Mouse (Mus musculus): Measurements from ENCODE around the gene Rac1. TPM values are rescaled to one million over a fixed set of nuclear protein-coding genes. Genes with fewer than 3 reads are reported as not detected.

Rac1 gene
- polyA plus RNA-seq, 1 experiment: 504 TPM

- peaks cover 45% of the 10 kb centered on the region for H3K36me3 ChIP-seq (ENCODE audit: control insufficient read depth, insufficient read depth, low read length)
- WGBS: 67% methylated on average over 15 of the region's 15 CpGs
- H3K4me1 ChIP-seq (ENCODE audit: control insufficient read depth, insufficient read depth, insufficient read length, low read length): peaks cover 10% of the 10 kb centered on the region; the same call in 1 of the 2 replicates
- TF ChIP-seq POLR2A (IDR thresholded peaks at IDR 0.05; ENCODE audit: low read depth, low read length) (no peak), CTCF (IDR thresholded peaks at IDR 0.05; ENCODE audit: extremely low read depth, insufficient read length, insufficient replicate concordance, low read depth, low read length) (no peak)
- H3K27me3 ChIP-seq (ENCODE audit: control insufficient read depth, insufficient read depth, low read length): no peaks in the 10 kb centered on the region
- H3K4me3 ChIP-seq (ENCODE audit: low read depth, low read length): no peak overlapping the region
- no peak overlapping the region for H3K27ac ChIP-seq (ENCODE audit: insufficient read depth, low read depth, low read length)
Measured at GRCm38 (mm10) chr5:143470421-143471164, 57.2 kb downstream of the Rac1 start.

- Histone ChIP-seq H3K27me3 (ENCODE audit: control insufficient read depth, insufficient read depth, low read length) (no peaks in the 10 kb centered on the region), H3K4me3 (ENCODE audit: low read depth, low read length) (no peak overlapping the region), H3K36me3 (ENCODE audit: control insufficient read depth, insufficient read depth, low read length) (peaks cover 35% of the 10 kb centered on the region), H3K27ac (ENCODE audit: insufficient read depth, low read depth, low read length) (no peak overlapping the region), H3K4me1 (ENCODE audit: control insufficient read depth, insufficient read depth, insufficient read length, low read length) (peaks cover 10% of the 10 kb centered on the region; the same call in 1 of the 2 replicates)
- TF ChIP-seq CTCF (IDR thresholded peaks at IDR 0.05; ENCODE audit: extremely low read depth, insufficient read length, insufficient replicate concordance, low read depth, low read length): no peak
- TF ChIP-seq POLR2A (IDR thresholded peaks at IDR 0.05; ENCODE audit: low read depth, low read length): no peak
- 94% methylated on average over 8 of the region's 8 CpGs for WGBS
Measured at GRCm38 (mm10) chr5:143469628-143470027, 58.2 kb downstream of the Rac1 start.

GRCm38 (mm10) chr5:143467931-143468330 lies 59.9 kb downstream of the Rac1 start:
- Histone ChIP-seq H3K27me3 (ENCODE audit: control insufficient read depth, insufficient read depth, low read length) (no peaks in the 10 kb centered on the region), H3K36me3 (ENCODE audit: control insufficient read depth, insufficient read depth, low read length) (peaks cover 23% of the 10 kb centered on the region), H3K4me3 (ENCODE audit: low read depth, low read length) (no peak overlapping the region), H3K27ac (ENCODE audit: insufficient read depth, low read depth, low read length) (no peak overlapping the region), H3K4me1 (ENCODE audit: control insufficient read depth, insufficient read depth, insufficient read length, low read length) (peaks cover 16% of the 10 kb centered on the region; the same call in 1 of the 2 replicates)
- no peak for TF ChIP-seq POLR2A (IDR thresholded peaks at IDR 0.05; ENCODE audit: low read depth, low read length)
- TF ChIP-seq CTCF (IDR thresholded peaks at IDR 0.05; ENCODE audit: extremely low read depth, insufficient read length, insufficient replicate concordance, low read depth, low read length): no peak
- WGBS: 94% methylated on average over 6 of the region's 6 CpGs

DNA sequence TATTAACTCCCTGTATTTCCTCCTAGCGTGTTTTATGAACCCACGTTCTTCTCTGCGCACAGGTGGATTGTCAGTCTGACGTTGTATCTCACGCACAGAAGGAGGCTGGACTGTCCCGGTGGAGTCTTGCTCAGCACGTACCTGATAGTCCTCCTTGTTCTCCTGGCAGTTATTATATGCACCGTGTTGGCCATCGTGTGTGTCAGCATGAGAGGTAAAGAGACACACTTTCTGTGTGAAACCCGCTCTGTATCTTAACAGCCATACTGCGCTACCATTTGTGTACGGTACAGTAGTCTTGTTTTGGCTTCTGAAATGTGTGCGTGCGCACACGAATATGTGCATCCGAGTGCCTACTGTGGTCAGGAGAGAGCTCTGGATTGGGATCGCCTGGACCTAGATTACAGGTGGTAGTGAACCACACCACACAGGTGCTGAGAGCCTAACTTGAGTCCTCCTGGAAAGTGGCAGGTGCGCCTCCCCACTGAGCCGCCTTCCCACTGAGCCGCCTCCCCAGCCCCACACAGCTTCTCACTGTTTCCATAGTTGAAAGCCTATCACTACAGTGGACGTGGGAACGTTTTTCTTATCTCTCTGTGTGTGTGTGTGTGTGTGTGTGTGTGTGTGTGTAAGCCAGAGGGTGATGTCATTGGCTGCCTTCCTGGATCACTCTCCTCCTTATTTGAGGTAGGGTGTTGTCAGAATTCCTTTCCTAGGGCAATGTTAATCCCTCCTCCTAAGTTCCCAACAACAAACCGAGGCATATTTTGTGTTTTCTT lies 60.8 kb downstream of the Rac1 start:
- no peak overlapping the region for H3K4me3 ChIP-seq (ENCODE audit: low read depth, low read length)
- no peaks in the 10 kb centered on the region for H3K27me3 ChIP-seq (ENCODE audit: control insufficient read depth, insufficient read depth, low read length)
- WGBS: 54% methylated on average over 23 of the region's 23 CpGs
- no peak for TF ChIP-seq POLR2A (IDR thresholded peaks at IDR 0.05; ENCODE audit: low read depth, low read length)
- no peak for TF ChIP-seq CTCF (IDR thresholded peaks at IDR 0.05; ENCODE audit: extremely low read depth, insufficient read length, insufficient replicate concordance, low read depth, low read length)
- H3K4me1 ChIP-seq (ENCODE audit: control insufficient read depth, insufficient read depth, insufficient read length, low read length): peaks cover 16% of the 10 kb centered on the region; the same call in 1 of the 2 replicates
- peaks cover 22% of the 10 kb centered on the region for H3K36me3 ChIP-seq (ENCODE audit: control insufficient read depth, insufficient read depth, low read length)
- H3K27ac ChIP-seq (ENCODE audit: insufficient read depth, low read depth, low read length): peak overlapping the region; percentile 57

- H3K27ac ChIP-seq (ENCODE audit: insufficient read depth, low read depth, low read length): peak overlapping the region; percentile 28; the same call in 1 of the 2 replicates
- H3K4me3 ChIP-seq (ENCODE audit: low read depth, low read length): peak overlapping the region; percentile 84
- peaks cover 22% of the 10 kb centered on the region for H3K36me3 ChIP-seq (ENCODE audit: control insufficient read depth, insufficient read depth, low read length)
- peaks cover 16% of the 10 kb centered on the region; the same call in 1 of the 2 replicates for H3K4me1 ChIP-seq (ENCODE audit: control insufficient read depth, insufficient read depth, insufficient read length, low read length)
- 21% methylated on average over 23 of the region's 23 CpGs for WGBS
- no peaks in the 10 kb centered on the region for H3K27me3 ChIP-seq (ENCODE audit: control insufficient read depth, insufficient read depth, low read length)
- TF ChIP-seq CTCF (IDR thresholded peaks at IDR 0.05; ENCODE audit: extremely low read depth, insufficient read length, insufficient replicate concordance, low read depth, low read length) (no peak), POLR2A (IDR thresholded peaks at IDR 0.05; ENCODE audit: low read depth, low read length) (no peak)
Measured at GRCm38 (mm10) chr5:143465156-143466085, 62.4 kb downstream of the Rac1 start.

DNA sequence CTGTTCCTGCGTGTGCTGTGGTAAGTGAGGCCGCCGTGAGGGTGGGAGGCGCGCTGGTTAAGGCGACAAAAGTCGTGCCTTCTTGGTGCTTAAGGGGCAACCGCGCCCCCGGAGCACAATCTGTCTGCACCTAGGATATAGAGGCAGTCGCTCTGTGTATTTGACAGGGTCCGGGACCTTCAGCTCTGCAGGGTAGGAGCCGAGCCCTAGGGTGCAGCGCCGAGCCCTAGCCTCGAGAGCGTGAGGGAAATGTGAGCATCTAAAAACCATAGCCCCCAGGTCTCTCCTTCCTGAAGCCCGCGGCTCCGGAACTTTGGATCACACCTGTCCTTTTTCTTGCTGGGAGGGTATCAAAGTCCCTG lies 63.1 kb downstream of the Rac1 start:
- Histone ChIP-seq H3K27me3 (ENCODE audit: control insufficient read depth, insufficient read depth, low read length) (no peaks in the 10 kb centered on the region), H3K4me3 (ENCODE audit: low read depth, low read length) (peak overlapping the region; percentile 84), H3K27ac (ENCODE audit: insufficient read depth, low read depth, low read length) (peak overlapping the region; percentile 29; the same call in 1 of the 2 replicates), H3K36me3 (ENCODE audit: control insufficient read depth, insufficient read depth, low read length) (peaks cover 20% of the 10 kb centered on the region), H3K4me1 (ENCODE audit: control insufficient read depth, insufficient read depth, insufficient read length, low read length) (peaks cover 16% of the 10 kb centered on the region; the same call in 1 of the 2 replicates)
- TF ChIP-seq POLR2A (IDR thresholded peaks at IDR 0.05; ENCODE audit: low read depth, low read length): no peak
- no peak for TF ChIP-seq CTCF (IDR thresholded peaks at IDR 0.05; ENCODE audit: extremely low read depth, insufficient read length, insufficient replicate concordance, low read depth, low read length)
- WGBS: under 1% methylated on average over 20 of the region's 20 CpGs

Measured in small intestine, adult 2 months (tissue).